Mouse (Mus musculus) midbrain, embryonic 16.5 days (tissue): Measurements from ENCODE around the gene Grhpr. TPM values are rescaled to one million over a fixed set of nuclear protein-coding genes. Genes with fewer than 3 reads are reported as not detected.

Experiments
- ATAC-seq: fragments of 200-750 bp; cut with Nextera tagmentation; 2 replicates; pipeline ENCODE4 v1.8.0; 2017; ENCODE audit warnings: moderate TSS enrichment
- H3K27ac ChIP-seq: fragments of 300-500 bp; sonication (generic); 2 replicates; pipeline ENCODE4 v1.5.1; 2014; ENCODE audit warnings: mild to moderate bottlenecking, low read length, mixed read lengths
- H3K27me3 ChIP-seq: fragments of 300-500 bp; sonication (generic); 2 replicates; pipeline ENCODE4 v1.6.1; 2014; ENCODE audit warnings: low read depth, low read length, mixed read lengths; ENCODE audit not compliant: control insufficient read depth, insufficient read depth
- H3K36me3 ChIP-seq: fragments of 300-500 bp; sonication (generic); 2 replicates; pipeline ENCODE4 v1.6.1; 2014; ENCODE audit warnings: mild to moderate bottlenecking, low read length, moderate library complexity, mixed read lengths; ENCODE audit not compliant: control insufficient read depth, insufficient read depth
- H3K4me1 ChIP-seq: fragments of 300-500 bp; sonication (generic); 2 replicates; pipeline ENCODE4 v1.6.1; 2014; ENCODE audit warnings: mild to moderate bottlenecking, low read length, mixed read lengths; ENCODE audit not compliant: control insufficient read depth, insufficient read depth
- H3K4me2 ChIP-seq: fragments of 300-500 bp; sonication (generic); 2 replicates; pipeline ENCODE4 v1.6.1; 2014; ENCODE audit warnings: mild to moderate bottlenecking, low read length, mixed read lengths
- H3K4me3 ChIP-seq: fragments of 300-500 bp; sonication (generic); 2 replicates; pipeline ENCODE4 v1.5.1; 2014; ENCODE audit warnings: low read depth, mild to moderate bottlenecking, low read length, moderate library complexity, mixed read lengths
- H3K9ac ChIP-seq: fragments of 300-500 bp; sonication (generic); 2 replicates; pipeline ENCODE4 v1.6.1; 2014; ENCODE audit warnings: low read depth, low read length, mixed read lengths
- H3K9me3 ChIP-seq: fragments of 300-500 bp; sonication (generic); replicated peaks from 2 replicates; pipeline ENCODE4 v1.6.1; 2014; ENCODE audit warnings: mild to moderate bottlenecking, low read length, mixed read lengths; ENCODE audit not compliant: control insufficient read depth, poor library complexity, severe bottlenecking
- WGBS: fragments of 180-500 bp; shearing (Covaris S2); extraction: QIAGEN DNeasy Blood & Tissue Kit; methylation state at CpG from one replicate; pipeline ENCODE4 v1.1.7; 2014; 5-methylcytosine and 5-hydroxymethylcytosine counted together
- polyA plus RNA-seq: library from polyadenylated mRNA; unstranded; fragments of >200 nt; fragmentation: Nextera tagmentation; extraction: Ambion mirVana; gene quantifications from 2 replicates; pipeline ENCODE4 v1.2.1, GENCODE M21; 2015

Grhpr gene
- polyA plus RNA-seq: 23.9 and 27.2 TPM in 2 replicates

DNA sequence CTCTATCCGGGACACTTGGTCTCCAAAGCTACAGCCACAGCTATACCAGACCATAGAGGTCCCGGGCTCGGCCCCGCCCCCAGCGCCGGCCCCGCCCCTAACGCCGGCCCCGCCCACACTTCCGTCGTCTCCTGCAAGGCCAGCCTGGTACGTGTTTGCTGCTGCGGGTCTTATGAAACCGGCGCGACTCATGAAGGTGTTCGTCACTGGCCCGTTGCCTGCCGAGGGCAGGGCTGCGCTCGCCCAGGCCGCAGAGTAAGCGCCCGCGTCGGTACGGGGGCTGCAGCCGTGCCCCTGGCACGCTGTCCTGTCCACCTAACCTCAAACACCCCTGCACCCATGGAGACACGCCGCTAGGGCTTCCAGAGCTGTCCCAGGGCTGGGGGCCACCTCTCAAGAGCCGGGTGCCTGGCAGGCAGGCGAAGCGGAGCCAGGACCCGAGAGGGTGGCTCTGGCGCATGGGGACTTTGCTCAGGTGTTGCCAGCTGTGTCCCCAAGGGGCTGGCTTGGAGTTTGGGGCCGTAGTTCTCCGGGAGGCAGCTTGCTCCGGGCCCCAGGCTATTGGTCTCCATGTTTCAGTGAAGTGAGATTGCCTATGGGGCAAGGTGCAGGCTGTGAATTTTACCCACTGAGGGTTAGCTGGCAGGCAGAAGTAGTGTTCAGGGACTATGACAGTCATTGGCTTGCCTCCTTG is at the start of gene Grhpr:
Gene Grhpr, plus strand, starts transcription at position 116 of the 694 bp plus-strand sequence.
- Histone ChIP-seq H3K27ac (0 out of 2 replicates have a peak within 1 kb of the TSS, but pooled peaks have one; percentile 12), H3K4me2 (peak within 1 kb of the TSS; percentile 91), H3K9ac (peak within 1 kb of the TSS; percentile 80), H3K4me3 (peak within 1 kb of the TSS; percentile 57), H3K4me1 (peaks cover 11% of the 10 kb centered on the region; the same call in 1 of the 2 replicates), H3K27me3 (no peaks in the 10 kb centered on the region), H3K36me3 (no peaks in the 10 kb centered on the region), H3K9me3 (no peaks in the 10 kb centered on the region)
- WGBS: under 1% methylated on average over 39 of the region's 40 CpGs
- ATAC-seq: peak; percentile 89

GRCm38 (mm10) chr4:44931732-44932131 is 49.5 kb upstream of the Grhpr start:
- Histone ChIP-seq H3K9me3 (no peaks in the 10 kb centered on the region), H3K9ac (no peak overlapping the region), H3K4me2 (no peak overlapping the region), H3K27me3 (no peaks in the 10 kb centered on the region), H3K4me3 (no peak overlapping the region), H3K4me1 (no peaks in the 10 kb centered on the region), H3K36me3 (peaks cover 16% of the 10 kb centered on the region), H3K27ac (no peak overlapping the region)
- WGBS: 87% methylated on average over 6 of the region's 6 CpGs
- no peak for ATAC-seq

GRCm38 (mm10) chr4:44938359-44939340 is 42.5 kb upstream of the Grhpr start:
- H3K36me3 ChIP-seq: peaks cover 3% of the 10 kb centered on the region; the same call in 1 of the 2 replicates
- H3K4me2 ChIP-seq: no peak overlapping the region
- H3K27ac ChIP-seq: no peak overlapping the region
- H3K4me3 ChIP-seq: no peak overlapping the region
- H3K9me3 ChIP-seq: no peaks in the 10 kb centered on the region
- WGBS: 82% methylated on average over 8 of the region's 8 CpGs
- H3K9ac ChIP-seq: no peak overlapping the region
- H3K27me3 ChIP-seq: no peaks in the 10 kb centered on the region
- no peak for ATAC-seq
- H3K4me1 ChIP-seq: no peaks in the 10 kb centered on the region

GRCm38 (mm10) chr4:44939576-44940249 is 41.5 kb upstream of the Grhpr start:
- WGBS: 82% methylated on average over 14 of the region's 14 CpGs
- Histone ChIP-seq H3K4me1 (no peaks in the 10 kb centered on the region), H3K9me3 (no peaks in the 10 kb centered on the region), H3K27ac (no peak overlapping the region), H3K27me3 (no peaks in the 10 kb centered on the region), H3K9ac (no peak overlapping the region), H3K4me2 (no peak overlapping the region), H3K4me3 (no peak overlapping the region), H3K36me3 (no peaks in the 10 kb centered on the region)
- ATAC-seq: no peak

- Histone ChIP-seq H3K36me3 (no peaks in the 10 kb centered on the region), H3K9ac (no peak overlapping the region), H3K9me3 (no peaks in the 10 kb centered on the region), H3K27me3 (no peaks in the 10 kb centered on the region), H3K27ac (no peak overlapping the region), H3K4me1 (no peaks in the 10 kb centered on the region), H3K4me3 (no peak overlapping the region), H3K4me2 (no peak overlapping the region)
- WGBS: 82% methylated on average over 9 of the region's 9 CpGs
- no peak for ATAC-seq
Observed at GRCm38 (mm10) chr4:44940286-44940685, 40.9 kb upstream of the Grhpr start.

DNA sequence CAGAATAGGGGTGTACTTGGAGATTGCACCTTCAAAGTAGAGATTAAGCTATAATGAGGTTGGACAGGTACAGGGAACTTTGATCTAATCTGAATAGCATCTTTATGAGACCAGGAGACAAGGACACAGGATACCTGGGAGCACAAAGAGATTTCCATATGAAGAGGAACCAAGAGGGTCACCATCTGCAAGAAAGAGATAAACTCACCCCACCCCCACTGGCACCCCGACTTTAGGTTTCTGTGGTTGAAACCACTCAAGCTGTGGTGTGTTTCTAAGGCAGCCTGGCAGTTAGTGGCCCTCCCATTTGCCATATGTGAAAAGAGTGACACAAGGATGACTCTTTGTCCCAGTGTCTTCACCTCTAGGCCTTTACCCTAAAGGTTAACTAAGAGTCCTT is 39.0 kb upstream of the Grhpr start:
- no peaks in the 10 kb centered on the region for H3K9me3 ChIP-seq
- H3K9ac ChIP-seq: no peak overlapping the region
- ATAC-seq: no peak
- no peaks in the 10 kb centered on the region for H3K4me1 ChIP-seq
- no peaks in the 10 kb centered on the region for H3K27me3 ChIP-seq
- no peak overlapping the region for H3K27ac ChIP-seq
- 85% methylated on average over 1 of the region's 1 CpGs for WGBS
- no peak overlapping the region for H3K4me3 ChIP-seq
- no peaks in the 10 kb centered on the region for H3K36me3 ChIP-seq
- H3K4me2 ChIP-seq: no peak overlapping the region

DNA sequence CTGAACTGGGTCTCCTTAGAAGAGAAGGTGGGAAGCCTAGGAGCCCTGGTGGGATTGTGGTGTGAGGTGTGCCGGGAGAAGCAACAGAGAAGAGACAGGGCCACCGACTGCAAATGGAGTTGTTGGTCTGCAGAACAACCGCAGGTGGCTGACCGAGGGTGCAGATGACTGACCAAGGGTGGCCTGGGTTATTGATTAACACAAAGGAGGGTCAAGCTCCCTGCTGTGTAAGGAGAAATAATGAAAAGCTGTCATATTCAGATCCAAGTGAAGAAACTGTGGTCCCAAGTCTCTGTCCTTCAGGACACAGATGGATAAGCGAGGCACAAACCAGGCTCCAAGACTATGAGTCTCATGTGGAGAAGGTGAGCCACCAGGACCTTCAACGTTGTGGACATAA is 37.7 kb upstream of the Grhpr start:
- 82% methylated on average over 6 of the region's 6 CpGs for WGBS
- no peaks in the 10 kb centered on the region for H3K27me3 ChIP-seq
- no peak overlapping the region for H3K4me2 ChIP-seq
- no peaks in the 10 kb centered on the region for H3K4me1 ChIP-seq
- H3K9me3 ChIP-seq: no peaks in the 10 kb centered on the region
- no peak overlapping the region for H3K9ac ChIP-seq
- H3K36me3 ChIP-seq: no peaks in the 10 kb centered on the region
- ATAC-seq: no peak
- no peak overlapping the region for H3K27ac ChIP-seq
- H3K4me3 ChIP-seq: no peak overlapping the region

- no peaks in the 10 kb centered on the region for H3K4me1 ChIP-seq
- no peaks in the 10 kb centered on the region for H3K9me3 ChIP-seq
- no peaks in the 10 kb centered on the region for H3K27me3 ChIP-seq
- 70% methylated on average over 10 of the region's 10 CpGs for WGBS
- ATAC-seq: no peak
- H3K27ac ChIP-seq: no peak overlapping the region
- H3K36me3 ChIP-seq: no peaks in the 10 kb centered on the region
- H3K4me2 ChIP-seq: no peak overlapping the region
- H3K4me3 ChIP-seq: no peak overlapping the region
- H3K9ac ChIP-seq: no peak overlapping the region
Observed at GRCm38 (mm10) chr4:44944426-44945075, 36.6 kb upstream of the Grhpr start.
